Mouse (Mus musculus): ENCODE data around the gene Prmt9.
A peak's percentile ranks its signal among the peaks of the same experiment; 100 is the strongest.

Prmt9 gene

DNA sequence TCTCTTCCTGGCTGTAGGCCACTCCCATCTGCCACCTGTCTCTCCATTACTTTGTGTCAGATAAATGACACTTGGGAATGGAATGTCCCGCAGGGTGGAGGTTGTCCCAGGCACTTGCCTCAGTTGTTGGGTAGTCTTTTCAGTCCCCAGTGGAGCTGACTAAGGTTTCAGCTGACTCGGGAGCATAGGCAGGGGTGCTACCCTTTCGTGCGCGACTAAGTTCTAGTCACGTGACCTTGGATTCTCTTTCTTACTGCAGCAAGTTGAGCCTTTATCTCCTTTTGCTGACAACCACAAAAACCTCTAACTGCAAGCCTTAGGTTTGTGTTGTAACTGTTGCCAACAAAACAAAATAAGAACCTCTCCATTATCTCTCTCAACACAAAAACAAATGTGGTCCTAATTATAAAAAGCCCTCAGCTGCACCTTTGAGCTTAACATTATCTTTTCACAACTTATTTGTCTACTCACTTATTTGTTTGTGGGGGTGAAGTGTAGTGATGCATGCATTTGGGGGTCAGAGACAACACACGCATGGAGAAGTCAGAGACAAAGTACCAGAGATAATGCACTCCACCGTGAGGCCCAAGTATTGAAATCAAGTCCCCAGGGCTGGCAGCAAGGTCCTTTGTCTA, 14.7 kb upstream of the Prmt9 start:
- no peak for DNase-seq (ENCODE audit: low read depth, low spot score)

- DNase-seq (ENCODE audit: low read depth, low spot score) = no peak
These were observed 14.1 kb upstream of the Prmt9 start for GRCm38 (mm10) chr8:77535026-77535595.

- no peak for DNase-seq (ENCODE audit: low read depth, low spot score)
These were observed 12.4 kb upstream of the Prmt9 start for GRCm38 (mm10) chr8:77536821-77537220.

- no peak for DNase-seq (ENCODE audit: low read depth, low spot score)
These were observed 10.9 kb upstream of the Prmt9 start for GRCm38 (mm10) chr8:77538256-77538655.

DNA sequence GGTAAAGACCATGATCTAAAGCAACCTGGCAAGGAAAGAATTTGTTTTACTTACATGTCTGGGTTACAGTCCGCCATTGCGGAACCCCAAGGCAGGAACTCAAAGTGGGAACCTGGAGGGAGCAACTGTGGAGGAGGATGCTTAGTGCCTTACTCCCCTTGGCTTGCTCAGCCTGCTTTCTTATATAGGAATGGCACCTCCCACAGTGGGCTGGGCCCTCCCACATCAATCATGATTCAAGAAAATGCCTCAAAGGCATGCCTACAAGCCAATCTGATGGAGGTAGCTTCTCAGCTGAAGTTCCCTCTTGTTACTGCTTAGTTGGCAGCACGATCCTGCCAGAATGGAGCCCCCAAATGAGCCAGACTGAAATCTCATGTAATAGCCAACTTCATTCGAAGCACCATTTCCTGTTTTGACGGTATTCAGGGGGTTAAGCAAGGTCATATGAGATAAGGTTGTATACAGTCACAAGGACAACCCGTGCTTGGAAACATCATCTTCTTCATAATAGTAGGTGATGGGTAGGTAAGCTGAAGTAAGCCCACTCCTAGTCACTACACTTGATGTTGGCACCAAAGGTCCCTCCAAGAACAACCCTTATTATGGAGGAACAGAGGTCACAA, 5.9 kb upstream of the Prmt9 start:
- DNase-seq (ENCODE audit: low read depth, low spot score) = no peak

DNA sequence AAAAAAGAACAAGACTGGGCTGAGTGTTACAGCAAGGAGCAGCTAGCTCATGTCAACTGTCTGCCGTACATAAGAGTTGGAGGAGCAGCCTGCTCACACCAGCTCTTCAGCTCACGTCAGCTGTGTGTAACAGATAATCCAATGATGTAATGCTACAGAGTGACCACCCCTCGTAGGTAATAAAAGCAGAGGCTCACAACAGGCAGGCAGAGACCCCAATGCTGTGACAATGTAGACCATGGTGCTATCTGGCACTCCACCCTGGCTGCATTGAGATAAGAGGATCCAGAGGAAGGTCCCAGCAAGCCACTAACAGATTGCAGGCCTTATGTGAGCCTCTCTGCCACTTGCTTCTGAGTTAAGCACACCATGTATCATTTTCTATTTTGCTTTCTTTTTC, 4.8 kb upstream of the Prmt9 start:
- DNase-seq (ENCODE audit: low read depth, low spot score) = no peak

GRCm38 (mm10) chr8:77545616-77546015, 3.6 kb upstream of the Prmt9 start:
- no peak for DNase-seq (ENCODE audit: low read depth, low spot score)

DNA sequence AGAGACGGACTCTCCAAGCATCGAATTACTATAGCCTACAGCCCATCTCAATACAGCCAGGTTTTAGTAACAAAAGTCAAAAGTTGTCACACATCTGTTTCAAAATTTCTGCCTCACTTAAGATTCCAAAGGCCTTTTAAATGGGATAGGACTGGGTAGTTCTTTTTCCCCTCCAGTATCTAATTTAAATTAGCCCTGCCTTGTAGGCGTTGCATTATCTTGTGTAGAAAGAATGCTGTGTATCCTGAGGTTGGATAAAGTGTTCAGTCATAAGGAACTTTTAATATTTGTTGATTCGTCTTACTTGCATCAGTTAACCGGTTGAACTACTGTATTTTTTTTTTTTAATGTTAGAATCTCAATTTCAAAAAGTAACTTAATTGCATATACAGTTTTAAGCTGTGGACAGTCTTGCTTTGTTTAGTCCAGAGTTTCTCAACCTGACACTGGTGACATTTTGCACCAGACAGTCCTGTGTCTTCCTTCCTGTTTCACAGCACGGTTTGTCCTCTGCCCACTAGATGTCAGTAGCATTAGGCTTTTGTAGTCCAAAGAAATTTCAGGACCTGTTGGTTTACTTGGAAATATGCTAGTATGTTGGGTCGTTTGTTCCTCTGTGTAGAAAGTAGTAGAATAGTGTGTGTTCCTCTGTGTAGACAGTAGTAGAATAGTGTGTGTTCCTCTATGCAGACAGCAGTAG, 834 bp downstream of the Prmt9 start:
- DNase-seq (ENCODE audit: low read depth, low spot score) = peak; percentile 17

DNA sequence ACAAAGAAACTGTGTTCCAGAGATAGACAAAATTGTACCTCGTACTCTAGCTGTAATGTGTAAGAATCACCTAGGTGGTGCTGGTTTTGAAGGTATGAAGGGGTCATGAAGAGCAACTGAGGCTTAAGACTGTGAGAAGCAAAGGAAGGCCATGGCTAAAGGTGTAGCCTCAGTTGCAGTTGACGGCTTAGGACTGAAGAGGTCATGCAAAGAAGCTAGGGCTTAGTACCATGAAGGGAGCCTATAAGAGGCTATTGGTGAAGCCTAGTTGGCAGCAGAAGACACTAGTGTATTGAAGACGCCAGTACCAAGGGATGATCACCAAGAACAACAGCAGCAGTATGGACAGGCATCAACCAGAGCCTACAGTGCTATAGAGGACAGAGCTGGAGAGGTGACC, 3.3 kb downstream of the Prmt9 start:
- no peak for DNase-seq (ENCODE audit: low read depth, low spot score)

GRCm38 (mm10) chr8:77561441-77561840, 12.2 kb downstream of the Prmt9 start:
- DNase-seq (ENCODE audit: low read depth, low spot score) = no peak

DNA sequence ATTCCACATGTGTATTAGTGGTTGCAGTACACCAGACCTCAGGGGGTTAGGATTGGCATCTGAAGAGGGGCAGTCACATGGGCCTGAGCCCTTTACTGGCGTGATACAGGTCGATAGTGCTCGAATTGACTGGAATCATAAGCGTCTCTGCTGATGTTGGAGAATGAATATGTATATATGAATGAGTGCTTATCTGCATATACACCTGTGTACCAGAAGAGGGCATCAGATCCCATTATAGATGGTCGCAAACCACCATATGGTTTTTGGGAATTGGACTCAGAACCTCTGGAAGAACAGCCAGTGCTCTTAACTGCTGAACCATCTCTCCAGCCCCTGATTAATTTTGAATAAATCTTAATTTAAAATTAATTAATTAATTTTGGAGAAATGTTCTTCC, 25.0 kb downstream of the Prmt9 start:
- no peak for DNase-seq (ENCODE audit: low read depth, low spot score)

- DNase-seq (ENCODE audit: low read depth, low spot score) = no peak
These were observed 28.5 kb downstream of the Prmt9 start for GRCm38 (mm10) chr8:77577674-77578073.

DNA sequence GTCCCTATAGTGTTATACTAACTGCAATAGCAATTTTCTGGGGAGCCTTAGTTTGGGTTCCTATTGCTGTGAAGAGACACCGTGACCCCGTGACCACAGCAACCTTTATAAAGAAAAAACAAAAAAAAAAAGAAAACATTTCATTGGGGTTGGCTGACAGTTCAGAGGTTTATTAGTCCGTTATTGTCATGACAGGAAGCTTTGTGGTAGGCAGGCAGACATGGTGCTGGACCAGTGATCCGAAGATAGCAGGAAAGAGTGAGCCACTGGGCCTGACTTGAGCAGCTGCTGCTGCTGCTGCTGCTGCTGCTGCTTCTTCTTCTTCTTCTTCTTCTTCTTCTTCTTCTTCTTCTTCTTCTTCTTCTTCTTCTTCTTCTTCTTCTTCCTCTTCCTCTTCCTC, 35.0 kb downstream of the Prmt9 start:
- no peak for DNase-seq (ENCODE audit: low read depth, low spot score)

- no peak for DNase-seq (ENCODE audit: low read depth, low spot score)
These were observed 60.4 kb downstream of the Prmt9 start for GRCm38 (mm10) chr8:77609621-77610020.

- peak; percentile 91 for DNase-seq (ENCODE audit: low read depth, low spot score)
These were observed 61.3 kb downstream of the Prmt9 start, which contains the start of gene Tmem184c for GRCm38 (mm10) chr8:77610374-77610969. Gene Tmem184c (minus strand): TSS chr8:77610698.

GRCm38 (mm10) chr8:77617916-77618315, 68.7 kb downstream of the Prmt9 start:
- DNase-seq (ENCODE audit: low read depth, low spot score) = no peak

DNA sequence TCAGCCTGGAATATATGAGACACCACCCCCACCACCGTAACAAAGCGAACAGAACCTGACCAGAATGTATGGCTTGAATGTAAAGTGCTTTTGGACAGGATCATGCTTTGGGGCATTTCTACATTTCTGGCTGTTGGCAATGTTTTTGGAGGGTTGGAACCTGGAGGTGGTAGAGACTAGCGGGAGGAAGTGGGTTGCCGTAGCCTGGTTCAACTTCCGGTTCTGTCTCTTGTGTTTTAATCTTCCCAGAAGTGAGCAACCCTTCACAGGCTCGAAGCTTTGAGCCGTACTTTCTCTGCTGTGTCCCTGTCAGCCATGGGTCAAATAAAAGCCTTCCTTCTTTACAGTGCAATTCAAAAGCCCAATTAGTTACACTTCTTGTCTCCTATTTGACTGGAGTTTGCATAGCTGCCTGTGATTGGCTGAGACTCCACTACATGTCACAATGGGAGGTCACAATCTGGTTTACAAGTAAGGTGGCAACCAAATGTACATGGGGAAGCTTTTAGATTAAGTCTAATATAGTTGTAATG, 74.5 kb downstream of the Prmt9 start:
- no peak for DNase-seq (ENCODE audit: low read depth, low spot score)

GRCm38 (mm10) chr8:77629858-77630537, 80.8 kb downstream of the Prmt9 start:
- DNase-seq (ENCODE audit: low read depth, low spot score) = peak; percentile 56

DNA sequence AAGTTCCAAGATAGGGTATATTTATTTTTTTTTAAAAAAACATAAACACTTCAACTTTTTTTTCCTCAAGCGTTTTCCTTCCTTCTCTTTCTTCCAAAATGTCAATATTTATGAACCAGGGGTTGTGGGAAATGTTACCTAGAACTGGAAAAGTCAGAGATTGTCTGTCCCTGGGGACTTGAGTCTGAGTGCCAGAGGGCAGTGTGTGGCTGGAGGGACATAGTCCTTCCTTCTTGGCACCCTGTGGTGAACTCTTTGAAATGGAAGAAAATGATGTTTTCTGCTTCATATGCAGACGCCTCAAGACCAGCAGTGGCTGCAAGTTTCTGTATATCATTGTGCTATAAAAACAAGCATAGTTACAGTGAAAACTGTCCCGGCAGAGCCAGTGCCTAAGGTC, 81.5 kb downstream of the Prmt9 start:
- no peak for DNase-seq (ENCODE audit: low read depth, low spot score)

Measured in retina, postnatal 7 days (tissue).